Mouse (Mus musculus) embryonic fibroblast, embryonic 13.5 days (primary cell): Measurements from ENCODE around the gene Anapc16. TPM values are rescaled to one million over a fixed set of nuclear protein-coding genes. Genes with fewer than 3 reads are reported as not detected.
"Not testable (repeated sequence)": the region's sequence is repeated elsewhere in the genome, so short reads cannot be mapped to it uniquely, and the experiment has no call there.

ENCODE experiments used
- H3K27ac ChIP-seq: 2 replicates; pipeline ENCODE4 v1.5.1; 2012; ENCODE audit warnings: low read length, control low read depth, inconsistent platforms; ENCODE audit not compliant: insufficient read depth
- H3K4me1 ChIP-seq: 2 replicates; pipeline ENCODE4 v1.6.1; 2011; ENCODE audit warnings: low read length; ENCODE audit not compliant: control insufficient read depth, insufficient read depth
- H3K4me3 ChIP-seq: 2 replicates; pipeline ENCODE4 v1.5.1; 2011; ENCODE audit warnings: mild to moderate bottlenecking, control low read depth, low read length; ENCODE audit not compliant: insufficient read depth
- CTCF ChIP-seq: IDR thresholded peaks from 2 replicates; pipeline ENCODE4 v1.5.1; 2011; ENCODE audit warnings: mild to moderate bottlenecking, control low read depth, low read length, moderate library complexity, borderline replicate concordance; ENCODE audit not compliant: insufficient read depth
- POLR2A ChIP-seq: IDR thresholded peaks from 2 replicates; pipeline ENCODE4 v1.6.1; 2011; ENCODE audit warnings: low read depth, mild to moderate bottlenecking, control low read depth, low read length, moderate library complexity
- polyA plus RNA-seq: library from polyadenylated mRNA; stranded (reverse); fragments of >200 nt; gene quantifications from 2 replicates; pipeline ENCODE4 v1.2.4, GENCODE M21; 2011; ENCODE audit warnings: low read depth; ENCODE audit not compliant: missing spikeins, insufficient read length

The Anapc16 gene
- polyA plus RNA-seq, 1 experiment = 63.4 TPM

DNA sequence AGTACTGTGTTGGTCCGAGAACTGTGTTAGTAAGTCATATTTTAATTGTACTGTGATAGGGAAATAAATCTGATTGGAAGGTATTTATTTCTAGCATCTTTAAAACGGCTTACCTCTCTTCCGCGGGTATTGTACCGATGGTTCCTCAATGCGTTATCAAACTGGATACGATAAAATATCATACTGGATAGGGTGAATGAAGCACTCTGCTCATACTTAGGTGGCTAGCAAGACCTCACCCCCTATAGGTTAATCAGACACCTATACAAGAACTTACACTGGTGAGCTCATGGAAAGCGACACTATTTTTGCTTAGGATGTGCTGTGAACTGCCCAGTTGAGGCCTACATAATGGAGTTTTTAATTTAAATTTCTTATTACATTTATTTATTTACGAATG lies 912 bp upstream of the Anapc16 start:
- Histone ChIP-seq H3K4me3 (peak overlapping the region; percentile 43), H3K27ac (peak overlapping the region; percentile 66)
- TF ChIP-seq CTCF = no peak
- no peak for TF ChIP-seq POLR2A

GRCm38 (mm10) chr10:60003213-60003752 lies 348 bp upstream of the Anapc16 start:
- peak overlapping the region; percentile 66 for H3K27ac ChIP-seq
- H3K4me3 ChIP-seq = peak overlapping the region; percentile 43
- TF ChIP-seq CTCF = no peak
- TF ChIP-seq POLR2A = peak; percentile 95
- peaks cover 6% of the 10 kb centered on the region; the same call in 1 of the 2 replicates for H3K4me1 ChIP-seq

More for the DNA sequence above, 912 bp upstream of the Anapc16 start:
- peaks cover 6% of the 10 kb centered on the region; the same call in 1 of the 2 replicates for H3K4me1 ChIP-seq

DNA sequence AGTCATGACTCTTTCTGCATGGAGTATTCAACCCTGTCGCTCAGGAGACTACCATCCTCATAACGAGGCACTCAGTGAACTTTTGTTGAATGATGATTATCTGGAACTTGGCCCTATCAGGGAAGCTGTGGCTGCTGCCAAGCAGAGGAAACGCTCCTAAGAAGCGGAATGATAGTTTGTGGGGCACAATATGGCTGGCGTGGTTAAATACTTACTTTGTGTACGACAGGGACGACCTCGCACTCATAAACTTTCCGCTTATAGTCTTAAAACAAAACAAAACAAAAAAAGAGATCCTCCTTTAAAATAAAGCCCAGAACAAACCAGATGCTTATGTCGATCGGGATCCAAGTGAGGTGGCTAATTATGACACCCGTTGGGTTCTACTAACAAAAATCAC lies 732 bp downstream of the Anapc16 start:
- H3K4me3 ChIP-seq = peak overlapping the region; percentile 80
- TF ChIP-seq CTCF = no peak
- no peak for TF ChIP-seq POLR2A
- H3K27ac ChIP-seq = peak overlapping the region; percentile 94
- H3K4me1 ChIP-seq = peaks cover 6% of the 10 kb centered on the region; the same call in 1 of the 2 replicates

GRCm38 (mm10) chr10:60001663-60002062 lies 1.3 kb downstream of the Anapc16 start:
- not testable (repeated sequence) for H3K4me1 ChIP-seq, H3K27ac ChIP-seq
- peak overlapping the region; percentile 80; the same call in 1 of the 2 replicates for H3K4me3 ChIP-seq

DNA sequence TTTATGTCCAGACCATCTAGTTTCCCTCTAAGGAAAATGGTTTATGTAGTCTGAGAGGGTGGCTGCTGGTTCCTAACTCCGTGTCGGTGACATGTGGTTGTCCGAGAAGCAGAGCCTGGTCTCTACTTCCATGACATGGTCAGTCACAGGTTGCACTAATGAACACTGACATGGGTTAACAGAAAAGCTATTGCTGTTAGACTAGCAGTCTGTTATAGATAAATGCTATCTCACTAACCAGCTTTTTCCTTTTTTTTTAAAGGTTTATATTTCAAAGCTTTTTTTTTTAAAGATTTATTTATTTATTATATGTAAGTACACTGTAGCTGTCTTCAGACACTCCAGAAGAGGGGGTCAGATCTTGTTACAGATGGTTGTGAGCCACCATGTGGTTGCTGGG lies 3.9 kb downstream of the Anapc16 start:
- H3K27ac ChIP-seq = no peak overlapping the region
- TF ChIP-seq CTCF (no peak), POLR2A (no peak)
- H3K4me3 ChIP-seq = no peak overlapping the region
- H3K4me1 ChIP-seq = peaks cover 6% of the 10 kb centered on the region; the same call in 1 of the 2 replicates

GRCm38 (mm10) chr10:59997591-59997990 lies 5.3 kb downstream of the Anapc16 start:
- H3K27ac ChIP-seq = no peak overlapping the region
- H3K4me3 ChIP-seq = no peak overlapping the region
- TF ChIP-seq CTCF (no peak), POLR2A (no peak)
- peaks cover 6% of the 10 kb centered on the region; the same call in 1 of the 2 replicates for H3K4me1 ChIP-seq

- Histone ChIP-seq H3K4me3 (no peak overlapping the region), H3K4me1 (no peaks in the 10 kb centered on the region), H3K27ac (no peak overlapping the region)
- no peak for TF ChIP-seq CTCF
- TF ChIP-seq POLR2A = no peak
Measured at GRCm38 (mm10) chr10:59995889-59996288, 7.0 kb downstream of the Anapc16 start.

- H3K27ac ChIP-seq, H3K4me3 ChIP-seq, H3K4me1 ChIP-seq: not testable (repeated sequence)
Measured at GRCm38 (mm10) chr10:59993813-59994212, 9.1 kb downstream of the Anapc16 start.

GRCm38 (mm10) chr10:59992024-59992423 lies 10.9 kb downstream of the Anapc16 start:
- no peak overlapping the region for H3K27ac ChIP-seq

DNA sequence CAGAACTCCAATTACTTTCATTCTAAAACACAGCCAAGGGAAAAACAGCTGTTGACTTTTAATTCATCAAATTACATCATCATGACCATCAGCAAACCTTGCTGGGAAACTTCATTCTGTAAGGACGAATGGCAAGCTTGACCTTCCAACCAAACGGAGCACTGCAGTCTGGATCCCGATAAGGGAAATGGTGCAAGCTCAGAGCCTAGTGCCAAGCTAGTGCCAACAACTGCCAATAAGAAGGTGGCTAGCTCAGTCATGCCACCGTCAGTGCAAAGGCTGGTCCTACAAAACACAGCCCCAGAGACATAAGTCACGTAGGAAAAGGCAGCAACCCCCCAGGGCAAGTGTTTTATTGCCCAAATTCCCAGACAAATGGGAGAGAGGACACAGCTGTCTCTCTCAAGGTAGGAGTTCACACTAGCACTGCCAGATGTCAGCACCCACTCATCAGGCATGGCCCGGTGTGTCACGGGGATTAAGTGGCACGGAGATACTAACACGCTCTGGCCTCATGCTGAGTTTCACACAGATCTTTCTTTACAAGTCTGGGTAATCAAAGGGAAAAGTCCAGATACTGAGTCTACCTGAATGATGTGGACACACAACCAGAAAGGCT lies 11.6 kb downstream of the Anapc16 start:
- H3K4me3 ChIP-seq = no peak overlapping the region
- TF ChIP-seq POLR2A = no peak
- TF ChIP-seq CTCF = no peak
- no peak overlapping the region for H3K27ac ChIP-seq
- no peaks in the 10 kb centered on the region for H3K4me1 ChIP-seq

More at GRCm38 (mm10) chr10:59992024-59992423, 10.9 kb downstream of the Anapc16 start:
- H3K4me1 ChIP-seq = no peaks in the 10 kb centered on the region
- H3K4me3 ChIP-seq = no peak overlapping the region
- TF ChIP-seq POLR2A (no peak), CTCF (no peak)

DNA sequence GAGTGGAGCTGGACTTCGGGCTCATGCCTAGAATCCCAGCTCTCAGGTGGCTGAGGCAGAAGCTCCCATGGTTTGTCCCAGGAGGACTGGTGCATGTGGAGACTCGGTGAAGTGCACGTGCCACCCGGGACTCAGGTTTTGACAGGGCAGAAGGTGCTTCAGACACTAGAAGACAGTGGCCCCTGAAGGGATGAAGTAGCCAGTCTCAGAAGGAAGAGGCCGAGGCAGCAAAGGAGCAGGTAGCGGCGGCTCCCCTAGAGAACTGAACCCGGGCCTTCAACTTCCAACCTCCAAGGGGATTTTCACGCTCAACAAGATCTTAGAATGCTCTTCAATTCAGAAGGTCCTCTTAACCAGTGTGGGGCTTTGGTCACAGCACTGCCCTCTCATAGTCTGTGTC lies 12.5 kb downstream of the Anapc16 start:
- TF ChIP-seq CTCF (no peak), POLR2A (no peak)
- no peak overlapping the region for H3K4me3 ChIP-seq
- H3K27ac ChIP-seq = no peak overlapping the region
- no peaks in the 10 kb centered on the region for H3K4me1 ChIP-seq
